9 mouse cellular contexts compared by ENCODE assay signal in the genomic region with DNA sequence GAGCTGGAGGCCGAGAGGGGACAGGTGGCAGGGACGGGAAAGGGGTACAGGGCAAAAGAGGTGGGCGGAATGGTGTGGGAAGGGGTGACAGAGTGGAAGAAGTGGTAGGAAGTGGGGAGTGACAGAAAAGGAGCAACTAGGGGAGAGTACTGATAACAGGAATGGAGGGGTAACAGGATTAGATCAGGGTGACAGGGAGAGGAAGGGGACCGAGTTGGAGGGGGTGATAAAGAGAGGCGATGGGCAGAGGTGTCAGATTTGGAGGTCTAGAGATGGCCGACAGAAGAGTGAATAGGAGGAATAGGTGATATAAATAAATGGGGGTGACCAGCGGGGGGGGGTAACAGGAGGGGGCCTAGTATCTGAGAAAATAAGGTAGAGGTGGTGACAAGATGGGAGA. TPM values are rescaled to one million over a fixed set of nuclear protein-coding genes. Genes with fewer than 3 reads are reported as not detected.
DNase-seq lines count a peak whose midpoint lies in the region; ATAC-seq and TF ChIP-seq lines count a peak whose summit lies in the region.
"Had no signal": no experiment of that assay in that cellular context is flagged by ENCODE, and none has a peak within 500 bp of the region (broad histone marks: within the 10 kb centered on the region; RNA-seq: fewer than 3 reads in every experiment).

No protein-coding gene starts in this region.

- no peaks in the 10 kb centered on the region for H3K27me3 ChIP-seq in kidney, postnatal 0 days (ENCODE audit: insufficient read depth, low read length)
- no peaks in the 10 kb centered on the region for H3K27me3 ChIP-seq in hindbrain, embryonic 15.5 days
- no peaks in the 10 kb centered on the region for H3K27me3 ChIP-seq in midbrain, embryonic 15.5 days (replicated peaks)

- H3K9ac ChIP-seq in kidney, postnatal 0 days (ENCODE audit: low read depth, low read length) = peak overlapping the region; percentile 71
- peak overlapping the region; percentile 87 for H3K9ac ChIP-seq in hindbrain, embryonic 15.5 days
- peak overlapping the region; percentile 94 for H3K9ac ChIP-seq in midbrain, embryonic 15.5 days

- peak overlapping the region; percentile 65 for H3K4me3 ChIP-seq in kidney, postnatal 0 days (replicated peaks; ENCODE audit: low read depth, low read length)
- peak overlapping the region; percentile 82 for H3K4me3 ChIP-seq in cortical plate, adult 2 months (ENCODE audit: insufficient read depth, low read length)
- H3K4me3 ChIP-seq in hindbrain, embryonic 15.5 days = peak overlapping the region; percentile 76
- peak overlapping the region; percentile 85 for H3K4me3 ChIP-seq in midbrain, embryonic 15.5 days

- no peaks in the 10 kb centered on the region for H3K9me3 ChIP-seq in kidney, postnatal 0 days (replicated peaks; ENCODE audit: low read length)
- no peaks in the 10 kb centered on the region for H3K9me3 ChIP-seq in hindbrain, embryonic 15.5 days
- no peaks in the 10 kb centered on the region for H3K9me3 ChIP-seq in midbrain, embryonic 15.5 days

- peak overlapping the region; percentile 77 for H3K27ac ChIP-seq in kidney, postnatal 0 days
- no peak overlapping the region for H3K27ac ChIP-seq in cortical plate, adult 2 months (ENCODE audit: insufficient read depth, low read length)
- H3K27ac ChIP-seq in hindbrain, embryonic 15.5 days (replicated peaks) = peak overlapping the region; percentile 90
- H3K27ac ChIP-seq in midbrain, embryonic 15.5 days = peak overlapping the region; percentile 90

- DNase-seq in kidney, postnatal 0 days (ENCODE audit: low spot score) = no peak
- no peak for DNase-seq in kidney, postnatal 25 days
- no peak for DNase-seq in adrenal gland, postnatal 4 days (ENCODE audit: low spot score in 2 of 2)
- no peak for DNase-seq in thymus, postnatal 36 days
- DNase-seq in ovary, adult 18-20 months (ENCODE audit: low spot score) = no peak

- WGBS in kidney, postnatal 0 days = 2% methylated on average over 7 of the region's 7 CpGs
- WGBS in hindbrain, embryonic 15.5 days = 7% methylated on average over 7 of the region's 7 CpGs
- WGBS in midbrain, embryonic 15.5 days = 2% methylated on average over 7 of the region's 7 CpGs

- no peak for ATAC-seq in kidney, postnatal 0 days (replicated peaks; ENCODE audit: low FRiP score, low read depth)
- no peak for ATAC-seq in hindbrain, embryonic 15.5 days (ENCODE audit: low FRiP score, low read depth)
- ATAC-seq in midbrain, embryonic 15.5 days (replicated peaks) = no peak

- no peak for TF ChIP-seq POLR2A in cortical plate, adult 2 months (IDR thresholded peaks at IDR 0.05; ENCODE audit: extremely low read depth, insufficient read depth, low read length)

- peak overlapping the region; percentile 80 for H3K4me2 ChIP-seq in kidney, postnatal 0 days (ENCODE audit: low read length)
- H3K4me2 ChIP-seq in hindbrain, embryonic 15.5 days = peak overlapping the region; percentile 74
- peak overlapping the region; percentile 85 for H3K4me2 ChIP-seq in midbrain, embryonic 15.5 days

- peaks cover 15% of the 10 kb centered on the region; the same call in 1 of the 2 replicates for H3K4me1 ChIP-seq in kidney, postnatal 0 days (replicated peaks; ENCODE audit: insufficient read depth, low read length)
- peaks cover 7% of the 10 kb centered on the region for H3K4me1 ChIP-seq in cortical plate, adult 2 months (ENCODE audit: control insufficient read depth, insufficient read depth, low read length)
- H3K4me1 ChIP-seq in hindbrain, embryonic 15.5 days (replicated peaks) = peaks cover 30% of the 10 kb centered on the region
- peaks cover 30% of the 10 kb centered on the region for H3K4me1 ChIP-seq in midbrain, embryonic 15.5 days

- peaks cover 22% of the 10 kb centered on the region for H3K36me3 ChIP-seq in kidney, postnatal 0 days (ENCODE audit: insufficient read depth, low read length)
- peaks cover 24% of the 10 kb centered on the region for H3K36me3 ChIP-seq in hindbrain, embryonic 15.5 days
- H3K36me3 ChIP-seq in midbrain, embryonic 15.5 days (replicated peaks) = no peaks in the 10 kb centered on the region

- TF ChIP-seq CTCF in kidney, postnatal 0 days (IDR thresholded peaks at IDR 0.05; ENCODE audit: low read depth) = no peak
- TF ChIP-seq CTCF in cortical plate, adult 2 months (IDR thresholded peaks at IDR 0.05; ENCODE audit: extremely low read depth, insufficient read depth, low read length) = no peak

RNA-seq across cellular contexts. Expression of a gene that starts 1.1 kb away (rescaled TPM):
- 22.0 and 23.3 TPM in 2 replicates for polyA plus RNA-seq in kidney, postnatal 0 days (2015; fragmentation: Nextera tagmentation; extraction: Ambion mirVana)
- 89.6 and 94.1 TPM in 2 replicates for polyA plus RNA-seq in cortical plate, adult 2 months (2012; rRNA removed)
- 32.5 and 38.5 TPM in 2 replicates for polyA plus RNA-seq in hindbrain, embryonic 15.5 days (2015; fragmentation: Nextera tagmentation; extraction: Ambion mirVana)
- polyA plus RNA-seq in midbrain, embryonic 15.5 days (2015; fragmentation: Nextera tagmentation; extraction: Ambion mirVana) = 42.1 and 45.9 TPM in 2 replicates
- 100 to 1,000 TPM; 162 to 174 TPM for total RNA-seq in adrenal gland, postnatal 4 days (2021)

RNA-seq across cellular contexts. Expression of a gene that starts 18.0 kb away (rescaled TPM):
- 12.7 and 18.6 TPM in 2 replicates for polyA plus RNA-seq in kidney, postnatal 0 days (2015; fragmentation: Nextera tagmentation; extraction: Ambion mirVana)
- polyA plus RNA-seq in cortical plate, adult 2 months (2012; rRNA removed) = 47.2 and 48.6 TPM in 2 replicates
- 3.4 and 4.4 TPM in 2 replicates for polyA plus RNA-seq in hindbrain, embryonic 15.5 days (2015; fragmentation: Nextera tagmentation; extraction: Ambion mirVana)
- 3.3 and 5.3 TPM in 2 replicates for polyA plus RNA-seq in midbrain, embryonic 15.5 days (2015; fragmentation: Nextera tagmentation; extraction: Ambion mirVana)
- total RNA-seq in adrenal gland, postnatal 4 days (2021) = 10 to 100 TPM; 47.5 to 50.4 TPM

RNA-seq across cellular contexts. Expression of a gene that starts 29.2 kb away (rescaled TPM):
- 144 and 152 TPM in 2 replicates for polyA plus RNA-seq in kidney, postnatal 0 days (2015; fragmentation: Nextera tagmentation; extraction: Ambion mirVana)
- polyA plus RNA-seq in cortical plate, adult 2 months (2012; rRNA removed) = 20.5 and 24.5 TPM in 2 replicates
- polyA plus RNA-seq in hindbrain, embryonic 15.5 days (2015; fragmentation: Nextera tagmentation; extraction: Ambion mirVana) = 558 and 579 TPM in 2 replicates
- polyA plus RNA-seq in midbrain, embryonic 15.5 days (2015; fragmentation: Nextera tagmentation; extraction: Ambion mirVana) = 671 and 679 TPM in 2 replicates
- 10 to 100 TPM; 62.9 to 70.0 TPM for total RNA-seq in adrenal gland, postnatal 4 days (2021)

RNA-seq across cellular contexts. Expression of a gene that starts 30.9 kb away (rescaled TPM):
- polyA plus RNA-seq in kidney, postnatal 0 days (2015; fragmentation: Nextera tagmentation; extraction: Ambion mirVana) = 7.8 and 9.8 TPM in 2 replicates
- polyA plus RNA-seq in cortical plate, adult 2 months (2012; rRNA removed) = 287 and 292 TPM in 2 replicates
- polyA plus RNA-seq in hindbrain, embryonic 15.5 days (2015; fragmentation: Nextera tagmentation; extraction: Ambion mirVana) = 19.2 and 19.7 TPM in 2 replicates
- polyA plus RNA-seq in midbrain, embryonic 15.5 days (2015; fragmentation: Nextera tagmentation; extraction: Ambion mirVana) = 19.5 TPM in 2 replicates
- 10 to 100 TPM; 84.8 to 89.3 TPM for total RNA-seq in adrenal gland, postnatal 4 days (2021)

RNA-seq across cellular contexts. Expression of a gene that starts 32.6 kb away (rescaled TPM):
- polyA plus RNA-seq in kidney, postnatal 0 days (2015; fragmentation: Nextera tagmentation; extraction: Ambion mirVana) = 0.21 and 0.26 TPM in 2 replicates
- 0.08 and 0.13 TPM in 2 replicates for polyA plus RNA-seq in cortical plate, adult 2 months (2012; rRNA removed)
- polyA plus RNA-seq in hindbrain, embryonic 15.5 days (2015; fragmentation: Nextera tagmentation; extraction: Ambion mirVana) = 3.5 and 4.6 TPM in 2 replicates
- polyA plus RNA-seq in midbrain, embryonic 15.5 days (2015; fragmentation: Nextera tagmentation; extraction: Ambion mirVana) = 3.7 and 4.5 TPM in 2 replicates
- not detected for total RNA-seq in adrenal gland, postnatal 4 days (2021)
- total RNA-seq: granulocyte monocyte progenitor cell, adult 5-6 weeks had no signal
